Mouse (Mus musculus) MEL (cell line): Measurements from ENCODE around the gene Mrps21.

Experiments used
- CTCF ChIP-seq, 3 experiments: IDR thresholded peaks in 2 of 3; conservative IDR thresholded peaks in 1 of 3; 2 replicates each; pipeline ENCODE4 v1.5.1; 2011 to 2012; ENCODE audit warnings: low read length in 3 of 3, low read depth in 2 of 3, mild to moderate bottlenecking in 2 of 3, improper control_type of control experiment in 1 of 3, inconsistent platforms in 1 of 3, mixed read lengths in 1 of 3, moderate library complexity in 1 of 3; ENCODE audit not compliant: control insufficient read depth in 1 of 3, insufficient read depth in 1 of 3, poor library complexity in 1 of 3, severe bottlenecking in 1 of 3
- E2F4 ChIP-seq: IDR thresholded peaks from 2 replicates; pipeline ENCODE4 v1.6.1; 2011; ENCODE audit warnings: low read depth, low read length, improper control_type of control experiment, borderline replicate concordance
- NRF1 ChIP-seq: IDR thresholded peaks from 2 replicates; pipeline ENCODE4 v1.6.1; 2014; ENCODE audit warnings: low read depth, mild to moderate bottlenecking, inconsistent platforms, low read length, improper control_type of control experiment, moderate library complexity; ENCODE audit not compliant: poor library complexity, insufficient read depth, severe bottlenecking
- POLR2A ChIP-seq, 2 experiments: IDR thresholded peaks; 2 replicates each; pipeline ENCODE4 v1.6.1; 2011 to 2012; ENCODE audit warnings: low read length in 2 of 2, mild to moderate bottlenecking in 2 of 2, control low read depth in 1 of 2, improper control_type of control experiment in 1 of 2, low read depth in 1 of 2, moderate library complexity in 1 of 2; ENCODE audit not compliant: control insufficient read depth in 1 of 2, insufficient read depth in 1 of 2, poor library complexity in 1 of 2
- TAL1 ChIP-seq: IDR thresholded peaks from 2 replicates; pipeline ENCODE4 v1.6.1; 2012; ENCODE audit warnings: mild to moderate bottlenecking, inconsistent platforms, low read length, moderate library complexity, mixed read lengths
- USF1 ChIP-seq: IDR thresholded peaks from 2 replicates; pipeline ENCODE4 v1.6.1; 2014; ENCODE audit warnings: low read depth, mild to moderate bottlenecking, inconsistent platforms, low read length, improper control_type of control experiment, moderate library complexity
- ZNF384 ChIP-seq: IDR thresholded peaks from 2 replicates; pipeline ENCODE4 v1.6.1; 2012; ENCODE audit warnings: low read depth, mild to moderate bottlenecking, inconsistent platforms, low read length, improper control_type of control experiment

DNA sequence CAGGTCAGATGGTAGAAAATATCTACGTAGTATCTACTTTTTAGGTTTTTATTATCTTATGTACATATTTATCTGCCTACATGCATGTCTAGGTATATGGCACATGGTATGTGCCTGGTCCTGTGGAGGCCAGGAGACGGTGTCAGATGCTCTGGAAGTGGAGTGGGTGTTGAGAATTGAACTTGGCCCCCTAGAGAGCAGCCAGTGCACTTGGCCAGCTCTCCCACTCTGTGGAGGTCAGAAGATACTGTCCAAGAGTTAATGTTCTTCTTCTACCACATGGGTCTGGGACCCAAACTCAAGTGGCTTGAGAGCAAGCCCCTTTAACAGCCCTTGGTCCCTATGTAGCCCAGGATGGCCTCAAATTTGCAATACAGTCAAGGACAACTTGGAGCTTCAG, 3.9 kb downstream of the Mrps21 start:
- TF ChIP-seq TAL1 (no peak), CTCF (IDR thresholded peaks at IDR 0.05 in 2 of 3, conservative IDR thresholded peaks at IDR 0.05 in 1 of 3; ENCODE audit: control insufficient read depth in 1 of 3, insufficient read depth in 1 of 3, low read depth in 2 of 3, low read length in 3 of 3, poor library complexity in 1 of 3, severe bottlenecking in 1 of 3) (no peak), USF1 (no peak), POLR2A (IDR thresholded peaks at IDR 0.05; ENCODE audit: control insufficient read depth in 1 of 2, insufficient read depth in 1 of 2, low read depth in 1 of 2, low read length in 2 of 2, poor library complexity in 1 of 2) (no peak), ZNF384 (no peak), E2F4 (no peak), NRF1 (no peak)
